Mouse (Mus musculus) midbrain, postnatal 0 days (tissue): Measurements from ENCODE around the gene Klk1b21. TPM values are rescaled to one million over a fixed set of nuclear protein-coding genes. Genes with fewer than 3 reads are reported as not detected.
"Not testable (repeated sequence)": the region's sequence is repeated elsewhere in the genome, so short reads cannot be mapped to it uniquely, and the experiment has no call there.

Experiments
- ATAC-seq: fragments of 200-750 bp; cut with Nextera tagmentation; 2 replicates; pipeline ENCODE4 v1.8.0; 2017; ENCODE audit warnings: moderate number of reproducible peaks, mild to moderate bottlenecking, moderate TSS enrichment, moderate library complexity; ENCODE audit not compliant: low FRiP score
- DNase-seq: peaks from one replicate; pipeline ENCODE4 v3.0.0-alpha.2; 2015; ENCODE audit warnings: low spot score
- H3K27ac ChIP-seq: fragments of 300-500 bp; sonication (generic); 2 replicates; pipeline ENCODE4 v1.5.1; 2014; ENCODE audit warnings: low read depth, mild to moderate bottlenecking, low read length, mixed read lengths
- H3K27me3 ChIP-seq: fragments of 300-500 bp; sonication (generic); 2 replicates; pipeline ENCODE4 v1.6.1; 2014; ENCODE audit warnings: low read length, control low read depth, mixed read lengths; ENCODE audit not compliant: insufficient read depth
- H3K36me3 ChIP-seq: fragments of 300-500 bp; sonication (generic); 2 replicates; pipeline ENCODE4 v1.6.1; 2014; ENCODE audit warnings: low read length, control low read depth, mixed read lengths; ENCODE audit not compliant: insufficient read depth
- H3K4me1 ChIP-seq: fragments of 300-500 bp; sonication (generic); 2 replicates; pipeline ENCODE4 v1.6.1; 2014; ENCODE audit warnings: mild to moderate bottlenecking, control low read depth, antibody characterized with exemption, low read length, mixed read lengths; ENCODE audit not compliant: insufficient read depth
- H3K4me2 ChIP-seq: fragments of 300-500 bp; sonication (generic); 2 replicates; pipeline ENCODE4 v1.6.1; 2014; ENCODE audit warnings: low read depth, mild to moderate bottlenecking, low read length, mixed read lengths; ENCODE audit not compliant: poor library complexity, severe bottlenecking
- H3K4me3 ChIP-seq: fragments of 300-500 bp; sonication (generic); 2 replicates; pipeline ENCODE4 v1.5.1; 2014; ENCODE audit warnings: low read depth, mild to moderate bottlenecking, low read length, moderate library complexity
- H3K9ac ChIP-seq: fragments of 300-500 bp; sonication (generic); replicated peaks from 2 replicates; pipeline ENCODE4 v1.6.1; 2014; ENCODE audit warnings: mild to moderate bottlenecking, low read length, moderate library complexity, mixed read lengths; ENCODE audit not compliant: poor library complexity, severe bottlenecking
- H3K9me3 ChIP-seq: fragments of 300-500 bp; sonication (generic); 2 replicates; pipeline ENCODE4 v1.6.1; 2016; ENCODE audit warnings: low read length, control low read depth
- CTCF ChIP-seq: IDR thresholded peaks from 2 replicates; pipeline ENCODE4 v1.5.1; 2016; ENCODE audit warnings: antibody characterized with exemption, mild to moderate bottlenecking
- WGBS: fragments of 180-500 bp; shearing (Covaris S2); extraction: QIAGEN DNeasy Blood & Tissue Kit; methylation state at CpG from one replicate; pipeline ENCODE4 v1.1.7; 2014; 5-methylcytosine and 5-hydroxymethylcytosine counted together
- polyA plus RNA-seq: library from polyadenylated mRNA; unstranded; fragments of >200 nt; fragmentation: Nextera tagmentation; extraction: Ambion mirVana; gene quantifications from 2 replicates; pipeline ENCODE4 v1.2.1, GENCODE M21; 2015
- total RNA-seq: library from RNA; depleted of rRNA; stranded (reverse); fragments of >200 nt; gene quantifications from 2 replicates; pipeline ENCODE4 v1.2.3, GENCODE M21; 2014; rRNA removed

Gene Klk1b21
- not detected in 2 replicates for total RNA-seq
- polyA plus RNA-seq = not detected in 2 replicates

GRCm38 (mm10) chr7:44102028-44102427, at the start of gene Klk1b21:
Klk1b21 (plus strand) TSS chr7:44102328.
- H3K9me3 ChIP-seq, H3K4me2 ChIP-seq, ATAC-seq, H3K4me1 ChIP-seq, H3K27me3 ChIP-seq, H3K27ac ChIP-seq, DNase-seq, H3K4me3 ChIP-seq, H3K9ac ChIP-seq, H3K36me3 ChIP-seq: not testable (repeated sequence)
- 81% methylated on average over 3 of the region's 3 CpGs for whole genome bisulfite sequencing

GRCm38 (mm10) chr7:44072117-44072516, 30.0 kb upstream of the Klk1b21 start:
- H3K4me3 ChIP-seq = no peak overlapping the region
- H3K9ac ChIP-seq = no peak overlapping the region
- DNase-seq (no peak), ATAC-seq (no peak)
- no peak overlapping the region for H3K4me2 ChIP-seq
- WGBS = 81% methylated on average over 2 of the region's 2 CpGs
- no peaks in the 10 kb centered on the region for H3K4me1 ChIP-seq
- TF ChIP-seq CTCF = no peak
- no peak overlapping the region for H3K27ac ChIP-seq
- no peaks in the 10 kb centered on the region for H3K27me3 ChIP-seq
- no peaks in the 10 kb centered on the region for H3K36me3 ChIP-seq
- H3K9me3 ChIP-seq = no peaks in the 10 kb centered on the region

GRCm38 (mm10) chr7:44077703-44078102, 24.4 kb upstream of the Klk1b21 start:
- Histone ChIP-seq H3K9ac (no peak overlapping the region), H3K9me3 (no peaks in the 10 kb centered on the region), H3K27me3 (no peaks in the 10 kb centered on the region), H3K4me2 (no peak overlapping the region), H3K27ac (no peak overlapping the region), H3K4me3 (no peak overlapping the region), H3K4me1 (no peaks in the 10 kb centered on the region), H3K36me3 (no peaks in the 10 kb centered on the region)
- WGBS = 100% methylated on average over 1 of the region's 1 CpGs
- no peak for TF ChIP-seq CTCF
- ATAC-seq (no peak), DNase-seq (no peak)

- 86% methylated on average over 1 of the region's 1 CpGs for WGBS
- no peak for ATAC-seq
- Histone ChIP-seq H3K27me3 (no peaks in the 10 kb centered on the region), H3K4me3 (no peak overlapping the region), H3K4me1 (no peaks in the 10 kb centered on the region), H3K9ac (no peak overlapping the region), H3K9me3 (no peaks in the 10 kb centered on the region), H3K27ac (no peak overlapping the region), H3K4me2 (no peak overlapping the region), H3K36me3 (no peaks in the 10 kb centered on the region)
- TF ChIP-seq CTCF = no peak
- no peak for DNase-seq
Measured at GRCm38 (mm10) chr7:44096111-44096510, 6.0 kb upstream of the Klk1b21 start.

GRCm38 (mm10) chr7:44112373-44112772, 10.2 kb downstream of the Klk1b21 start, which contains the start of gene Klk1b22:
Klk1b22 (plus strand) TSS chr7:44112673.
- H3K4me1 ChIP-seq = no peaks in the 10 kb centered on the region
- no peak within 1 kb of the TSS for H3K27ac ChIP-seq
- TF ChIP-seq CTCF = no peak
- 69% methylated on average over 4 of the region's 4 CpGs for WGBS
- no peaks in the 10 kb centered on the region for H3K27me3 ChIP-seq
- H3K4me2 ChIP-seq = no peak within 1 kb of the TSS
- H3K9me3 ChIP-seq = no peaks in the 10 kb centered on the region
- no peak within 1 kb of the TSS for H3K4me3 ChIP-seq
- DNase-seq = no peak
- ATAC-seq = no peak
- H3K36me3 ChIP-seq = no peaks in the 10 kb centered on the region
- no peak within 1 kb of the TSS for H3K9ac ChIP-seq

- Histone ChIP-seq H3K9ac (no peak overlapping the region), H3K27me3 (no peaks in the 10 kb centered on the region), H3K27ac (no peak overlapping the region), H3K4me1 (no peaks in the 10 kb centered on the region), H3K36me3 (no peaks in the 10 kb centered on the region), H3K9me3 (no peaks in the 10 kb centered on the region), H3K4me2 (no peak overlapping the region), H3K4me3 (no peak overlapping the region)
- no peak for TF ChIP-seq CTCF
- no peak for DNase-seq
- ATAC-seq = no peak
- 95% methylated on average over 6 of the region's 6 CpGs for WGBS
Measured at GRCm38 (mm10) chr7:44123445-44123844, 21.3 kb downstream of the Klk1b21 start.
